Mouse (Mus musculus): ENCODE data around the gene Slc6a2.

DNA sequence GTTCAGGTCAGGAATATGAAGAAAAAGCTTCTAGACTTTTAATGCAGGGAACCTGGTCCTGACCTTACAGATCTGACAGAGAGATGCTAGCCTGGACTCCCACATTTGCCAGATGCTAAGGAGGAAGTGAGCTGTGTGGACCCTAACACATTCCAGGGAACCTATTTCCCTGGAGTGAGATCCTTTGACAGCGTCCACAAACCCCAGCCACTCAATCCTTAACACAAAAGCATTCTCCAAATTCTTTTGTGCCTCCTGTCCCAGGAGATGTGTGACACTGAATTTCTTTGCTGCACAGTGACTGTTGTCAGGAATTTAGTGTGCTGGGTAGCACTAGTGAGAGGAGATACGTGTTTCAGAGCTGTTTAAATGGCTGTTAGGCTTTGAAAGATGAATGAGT is 79.0 kb downstream of the Slc6a2 start:
- no peak for TF ChIP-seq EP300 (optimal IDR thresholded peaks at IDR 0.05)
- no peak for TF ChIP-seq CTCF (IDR thresholded peaks at IDR 0.05; ENCODE audit: low read depth)

Data from stomach, postnatal 0 days (tissue).